Mouse (Mus musculus) urinary bladder, adult 18-20 months (tissue): ENCODE measurements at regions not wholly inside any gene's neighbourhood (a gene's known extent, or its start where the extent isn't known, plus 50 kb on each side); places are given as distances from the start of the nearest gene placed in this dataset.

Experiments
- DNase-seq, 2 experiments: peaks; one replicate each; pipeline ENCODE4 v3.0.0; 2022; ENCODE audit warnings: low spot score in 2 of 2, mixed read lengths in 2 of 2

GRCm38 (mm10) chr8:30655749-30656241 lies 2772.7 kb upstream of the 5930422O12Rik start:
- no peak for DNase-seq

- DNase-seq = no peak
These were observed 2767.2 kb upstream of the 5930422O12Rik start for GRCm38 (mm10) chr8:30661261-30661660.

- no peak for DNase-seq
These were observed 2759.1 kb upstream of the 5930422O12Rik start for GRCm38 (mm10) chr8:30669451-30669850.

GRCm38 (mm10) chr8:30677423-30677822 lies 2751.1 kb upstream of the 5930422O12Rik start:
- DNase-seq = no peak

- no peak for DNase-seq
These were observed 2746.3 kb upstream of the 5930422O12Rik start for GRCm38 (mm10) chr8:30682169-30682568.

- DNase-seq = no peak
These were observed 2742.0 kb upstream of the 5930422O12Rik start for GRCm38 (mm10) chr8:30686539-30686938.

- no peak for DNase-seq
These were observed 2734.4 kb upstream of the 5930422O12Rik start for GRCm38 (mm10) chr8:30694126-30694525.

- DNase-seq = no peak
These were observed 2711.9 kb upstream of the 5930422O12Rik start for GRCm38 (mm10) chr8:30716643-30717042.

- no peak for DNase-seq
These were observed 2698.1 kb upstream of the 5930422O12Rik start for GRCm38 (mm10) chr8:30730366-30730765.

- DNase-seq = no peak
These were observed 2695.8 kb upstream of the 5930422O12Rik start for GRCm38 (mm10) chr8:30732585-30733253.

GRCm38 (mm10) chr8:30733385-30733784 lies 2695.1 kb upstream of the 5930422O12Rik start:
- DNase-seq = no peak

GRCm38 (mm10) chr8:30735338-30735737 lies 2693.2 kb upstream of the 5930422O12Rik start:
- DNase-seq = no peak

- DNase-seq = no peak
These were observed 2692.8 kb upstream of the 5930422O12Rik start for GRCm38 (mm10) chr8:30735740-30736139.

GRCm38 (mm10) chr8:30746874-30747273 lies 2681.6 kb upstream of the 5930422O12Rik start:
- no peak for DNase-seq
